Mouse (Mus musculus): ENCODE results near the gene Sgms2. TPM values are rescaled to one million over a fixed set of nuclear protein-coding genes. Genes with fewer than 3 reads are reported as not detected.

Gene Sgms2
- total RNA-seq, 2 experiments from 2014 or later = 1.4 to 5.1 TPM

DNA sequence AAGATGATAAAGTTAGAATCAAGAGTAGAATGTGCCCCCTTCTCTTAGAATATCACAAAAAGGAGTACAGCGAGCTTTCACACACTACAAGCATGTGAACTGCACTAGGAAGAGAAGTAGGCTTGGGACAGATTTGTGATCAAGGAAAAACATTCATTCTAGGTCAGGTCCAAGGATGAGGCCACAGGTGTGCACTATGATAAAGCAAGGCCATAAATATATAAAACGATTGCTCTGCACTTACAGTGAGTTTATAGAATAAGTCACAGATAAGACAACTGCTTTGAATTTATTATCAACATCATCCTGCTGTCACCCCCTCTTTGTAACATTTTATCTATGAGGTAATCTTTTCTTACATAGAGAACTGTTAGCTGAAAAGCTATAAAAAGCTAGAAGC lies 198.9 kb downstream of the Sgms2 start:
- intact Hi-C loops (cut with DNase I) = no loop called here
- DNase-seq (ENCODE audit: extremely low spot score in 1 of 2, low spot score in 2 of 2) = no peak

DNA sequence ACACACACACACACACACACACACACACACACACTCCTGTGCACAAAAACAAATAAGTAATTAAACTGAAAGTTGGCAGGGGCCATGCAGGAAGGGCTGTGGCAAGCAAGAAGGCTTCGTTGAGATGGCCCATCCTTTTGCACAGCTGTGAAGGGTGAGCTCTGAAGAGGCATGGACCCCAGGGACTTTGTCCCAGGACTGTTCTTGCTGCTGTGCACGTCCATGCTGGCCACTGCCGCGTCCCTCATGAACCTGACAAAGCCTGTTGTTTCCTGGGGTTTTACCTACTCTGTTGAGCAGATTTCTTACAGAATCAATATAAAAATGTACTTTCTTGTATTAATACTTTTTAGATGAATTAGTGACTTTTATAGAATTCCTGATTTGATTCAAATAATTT lies 199.3 kb downstream of the Sgms2 start:
- intact Hi-C loops (cut with DNase I) = no loop called here
- DNase-seq (ENCODE audit: extremely low spot score in 1 of 2, low spot score in 2 of 2) = no peak

DNA sequence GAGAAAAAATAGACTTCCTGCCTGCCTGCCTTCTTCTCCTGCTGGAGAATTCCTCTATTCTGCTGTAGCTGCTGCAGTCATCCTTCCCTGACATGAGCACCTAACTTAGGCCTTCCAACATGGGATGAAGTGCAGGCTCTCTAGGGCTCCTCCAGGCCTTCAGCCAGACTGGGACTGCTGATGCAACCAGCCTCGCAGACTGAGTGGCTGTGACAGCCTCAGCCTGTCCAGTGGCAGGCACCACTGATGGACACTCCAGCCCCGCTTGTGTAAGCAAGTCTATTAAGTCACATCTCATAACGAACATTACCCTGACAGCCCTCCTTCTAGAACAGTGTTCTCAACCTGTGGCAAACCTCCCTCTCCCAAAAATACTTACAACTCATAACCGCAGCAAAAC lies 217.1 kb downstream of the Sgms2 start:
- no peak for DNase-seq (ENCODE audit: extremely low spot score in 1 of 2, low spot score in 2 of 2)
- intact Hi-C loops (cut with DNase I) = no loop called here

DNA sequence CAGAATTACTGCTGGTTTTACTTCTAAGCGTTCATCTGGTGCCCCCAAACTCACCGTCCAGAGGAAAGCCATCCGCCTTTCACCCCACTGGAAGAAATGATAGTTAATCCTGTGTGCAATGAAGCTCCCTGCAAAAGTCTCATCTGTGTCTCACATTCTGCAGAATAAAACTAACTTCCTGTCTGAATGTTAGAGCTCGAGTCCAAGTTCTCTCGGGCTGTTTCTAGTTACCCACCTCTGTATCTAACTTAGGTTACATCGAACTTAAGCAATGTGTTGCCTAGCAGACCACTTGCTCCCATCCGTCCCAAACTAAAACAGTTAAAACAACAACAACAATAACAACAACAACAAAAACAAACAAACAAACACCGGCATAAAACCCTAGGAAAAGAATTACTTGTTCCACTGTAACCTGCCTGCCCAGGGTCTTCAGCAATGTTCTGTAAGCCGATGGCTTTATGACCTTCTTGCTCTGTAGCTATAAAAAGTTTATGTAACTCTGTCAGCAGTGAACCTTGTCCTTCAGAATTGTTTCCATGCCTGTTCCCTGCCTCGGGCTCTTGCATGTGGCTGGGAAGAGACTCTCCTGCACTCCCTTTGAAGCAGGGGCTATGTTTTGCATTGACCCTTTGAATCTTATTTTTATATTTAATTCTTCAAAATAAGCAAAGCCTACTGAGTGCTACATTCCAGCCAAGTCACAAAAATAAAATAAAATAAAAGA lies 218.7 kb downstream of the Sgms2 start:
- DNase-seq (ENCODE audit: extremely low spot score in 1 of 2, low spot score in 2 of 2) = no peak
- intact Hi-C loops (cut with DNase I) = no loop called here

DNA sequence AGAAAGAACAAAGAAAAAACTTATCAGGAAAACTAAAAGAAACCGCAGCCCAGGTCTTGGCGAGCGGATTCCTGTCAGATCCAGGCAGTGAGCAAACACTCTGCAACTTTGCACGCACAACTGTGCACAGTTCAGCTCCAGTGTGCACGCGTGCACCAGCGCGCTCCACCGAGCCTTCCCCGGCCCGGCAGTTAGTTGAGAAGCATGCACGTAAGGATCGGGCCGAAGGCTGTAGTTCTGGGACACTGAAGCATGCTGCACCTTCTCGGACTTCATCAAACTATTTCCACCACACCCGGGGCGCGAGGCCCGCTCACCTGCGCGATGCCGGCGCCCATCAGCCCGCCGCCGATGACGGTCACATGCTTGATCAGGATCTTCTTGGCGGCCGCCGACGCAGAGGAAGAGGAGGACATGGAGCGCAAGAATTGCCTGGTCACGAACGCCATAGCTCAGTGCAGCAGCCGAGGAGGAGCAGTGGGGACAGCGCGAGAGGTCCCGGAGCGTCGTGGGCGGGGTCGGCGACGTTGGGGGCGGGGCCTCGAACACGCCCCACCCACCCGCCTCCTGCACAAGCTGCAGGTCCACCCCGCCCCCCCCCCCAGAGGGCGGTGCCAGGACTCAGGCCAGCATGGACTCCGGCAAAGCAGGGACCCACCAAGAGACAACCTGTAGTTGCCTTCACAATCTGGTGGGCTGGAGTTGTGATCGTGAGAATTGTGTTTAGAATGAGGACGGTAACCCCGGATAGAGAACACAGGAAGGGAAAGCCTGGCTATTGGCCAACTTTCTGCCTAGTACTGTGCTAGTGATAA lies 219.4 kb downstream of the Sgms2 start, which contains the start of gene Hadh:
Hadh (minus strand) TSS at position 543 of the 815 bp plus-strand sequence.
- peak; percentile 46 to 88 for DNase-seq (ENCODE audit: extremely low spot score in 1 of 2, low spot score in 2 of 2)
- intact Hi-C loops (cut with DNase I) = no loop called here

DNA sequence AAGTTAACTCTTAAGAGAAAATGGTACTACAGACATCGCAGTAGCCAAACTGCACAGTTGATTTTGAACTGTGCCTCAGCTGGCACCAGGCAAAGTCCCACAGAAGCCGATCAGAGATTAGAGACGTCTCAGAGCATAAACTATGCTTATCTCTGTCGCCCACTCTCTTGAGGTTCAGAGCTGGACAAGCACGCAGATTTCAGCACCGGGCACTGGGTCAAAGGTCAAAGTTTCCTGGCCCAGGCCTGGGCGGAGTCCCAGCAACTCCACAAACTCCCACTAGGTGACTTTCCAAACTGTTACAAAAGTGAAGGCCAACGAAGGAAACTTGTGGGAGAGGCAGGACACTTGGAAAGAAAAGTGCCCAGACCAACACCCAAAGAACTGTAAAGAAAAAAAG lies 220.1 kb downstream of the Sgms2 start:
- intact Hi-C loops (cut with DNase I) = no loop called here
- DNase-seq (ENCODE audit: extremely low spot score in 1 of 2, low spot score in 2 of 2) = peak; percentile 20 to 73

DNA sequence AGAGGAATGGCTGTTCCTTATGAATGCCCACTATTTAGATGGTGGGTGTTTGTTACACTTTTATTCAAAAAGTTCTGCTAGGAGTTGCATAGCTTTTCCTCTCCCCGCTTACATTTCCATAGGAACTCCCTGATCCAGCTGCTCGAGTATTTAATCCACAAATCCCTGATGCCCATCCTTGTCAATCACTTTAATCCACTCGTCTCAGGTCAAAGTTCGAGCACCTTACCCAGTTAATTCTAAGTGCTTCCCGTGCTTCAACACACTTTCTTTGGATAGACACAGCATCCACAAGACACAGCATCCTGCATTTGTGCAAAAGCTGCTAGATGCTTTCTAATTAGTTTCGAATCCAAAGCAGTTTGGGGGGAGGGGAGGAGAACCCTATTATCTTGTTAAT lies 220.8 kb downstream of the Sgms2 start:
- intact Hi-C loops (cut with DNase I) = no loop called here
- DNase-seq (ENCODE audit: extremely low spot score in 1 of 2, low spot score in 2 of 2) = no peak

Other genes with a start within 250 kb of the Sgms2 start
- 10 to 100 TPM; 20.1 to 20.6 TPM for gene Hadh, start 219.3 kb downstream of the Sgms2 start, total RNA-seq (2021)
- gene Cyp2u1, start 188.2 kb downstream of the Sgms2 start, total RNA-seq (2021) = 10 to 100 TPM; 15.0 to 16.4 TPM
- gene Papss1, start 73.4 kb upstream of the Sgms2 start, total RNA-seq (2021) = 10 to 100 TPM; 78.2 to 80.4 TPM

Measured in left cerebral cortex, postnatal 10 days (tissue).